Mouse (Mus musculus) mouse embryonic stem cell (cell line): ENCODE results near the gene Numb.
"Not testable (repeated sequence)": the region's sequence is repeated elsewhere in the genome, so short reads cannot be mapped to it uniquely, and the experiment has no call there.

Experiments used
- in situ Hi-C, 2 experiments: fragments of 300-500 bp; cut with MboI; formaldehyde crosslinking; loops; 1 replicate in 1 of 2; 3 replicates in 1 of 2; pipeline ENCODE4 v1.14.3; 2019 to 2020; ENCODE audit warnings: low sequenced_read_pairs in 2 of 2, low pct_unique_long_range_greater_than_20kb in 1 of 2, mixed read lengths in 1 of 2; ENCODE audit not compliant: unreplicated experiment in 1 of 2

The Numb gene

GRCm38 (mm10) chr12:83925160-83925703, 3.5 kb upstream of the Numb start:
- in situ Hi-C loops: no loop called here

GRCm38 (mm10) chr12:83924332-83924731, 2.6 kb upstream of the Numb start:
- in situ Hi-C loops: no loop called here

- in situ Hi-C loops: no loop called here
These were observed 1.7 kb upstream of the Numb start for GRCm38 (mm10) chr12:83923486-83923859.

- in situ Hi-C loops: no loop called here
These were observed 1.2 kb upstream of the Numb start for GRCm38 (mm10) chr12:83922724-83923485.

GRCm38 (mm10) chr12:83920721-83921441, 853 bp downstream of the Numb start:
- in situ Hi-C loops: no loop called here

GRCm38 (mm10) chr12:83916884-83917283, 4.8 kb downstream of the Numb start:
- in situ Hi-C loops: no loop called here

GRCm38 (mm10) chr12:83914797-83915196, 6.9 kb downstream of the Numb start:
- in situ Hi-C loops: no loop called here

- in situ Hi-C loops: no loop called here
These were observed 7.5 kb downstream of the Numb start for GRCm38 (mm10) chr12:83914202-83914740.

GRCm38 (mm10) chr12:83910451-83910850, 11.3 kb downstream of the Numb start:
- in situ Hi-C loops: no loop called here

- in situ Hi-C loops: no loop called here
These were observed 28.8 kb downstream of the Numb start for GRCm38 (mm10) chr12:83892926-83893325.

- in situ Hi-C loops: no loop called here
These were observed 30.5 kb downstream of the Numb start for GRCm38 (mm10) chr12:83891278-83891677.

GRCm38 (mm10) chr12:83889128-83889527, 32.6 kb downstream of the Numb start:
- in situ Hi-C loops: no loop called here

- in situ Hi-C loops: no loop called here
These were observed 36.0 kb downstream of the Numb start for GRCm38 (mm10) chr12:83885516-83886285.

- in situ Hi-C loops: not testable (repeated sequence)
These were observed 36.7 kb downstream of the Numb start for GRCm38 (mm10) chr12:83885065-83885464.

GRCm38 (mm10) chr12:83882503-83882902, 39.2 kb downstream of the Numb start:
- in situ Hi-C loops: no loop called here

GRCm38 (mm10) chr12:83882088-83882487, 39.6 kb downstream of the Numb start:
- in situ Hi-C loops: no loop called here

GRCm38 (mm10) chr12:83880913-83881312, 40.8 kb downstream of the Numb start:
- in situ Hi-C loops: no loop called here

GRCm38 (mm10) chr12:83875097-83875496, 46.6 kb downstream of the Numb start:
- in situ Hi-C loops: no loop called here

GRCm38 (mm10) chr12:83874597-83874996, 47.1 kb downstream of the Numb start:
- in situ Hi-C loops: no loop called here
